Mouse (Mus musculus): Measurements from ENCODE around the gene Tsga13. TPM values are rescaled to one million over a fixed set of nuclear protein-coding genes. Genes with fewer than 3 reads are reported as not detected.

Gene Tsga13
- polyA plus RNA-seq (2015; fragmentation: Nextera tagmentation; extraction: Ambion mirVana): 0.10 and 0.39 TPM in 2 replicates

DNA sequence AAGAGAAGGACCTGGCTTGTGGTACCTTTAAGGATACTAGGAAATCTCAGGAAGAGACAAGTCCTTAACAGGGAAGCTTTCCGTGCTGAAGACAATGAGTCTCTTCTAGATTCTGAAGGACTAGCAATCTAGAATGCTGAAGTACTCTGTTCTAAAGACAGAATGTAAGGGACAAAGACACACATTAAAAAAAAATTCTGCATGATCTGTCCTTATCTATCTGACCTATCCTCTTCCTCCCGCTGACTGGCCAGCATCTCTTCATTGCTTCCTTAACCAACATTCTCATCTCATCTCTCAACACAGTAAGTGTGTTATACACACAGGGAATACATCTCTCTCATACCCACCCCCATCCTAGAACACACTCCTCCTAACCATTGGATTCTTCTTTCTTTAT, at the start of gene Tsga13:
TSS of gene Tsga13 (minus strand) at position 101 of the 400 bp plus-strand sequence.
- no peak for DNase-seq (ENCODE audit: low spot score)

DNA sequence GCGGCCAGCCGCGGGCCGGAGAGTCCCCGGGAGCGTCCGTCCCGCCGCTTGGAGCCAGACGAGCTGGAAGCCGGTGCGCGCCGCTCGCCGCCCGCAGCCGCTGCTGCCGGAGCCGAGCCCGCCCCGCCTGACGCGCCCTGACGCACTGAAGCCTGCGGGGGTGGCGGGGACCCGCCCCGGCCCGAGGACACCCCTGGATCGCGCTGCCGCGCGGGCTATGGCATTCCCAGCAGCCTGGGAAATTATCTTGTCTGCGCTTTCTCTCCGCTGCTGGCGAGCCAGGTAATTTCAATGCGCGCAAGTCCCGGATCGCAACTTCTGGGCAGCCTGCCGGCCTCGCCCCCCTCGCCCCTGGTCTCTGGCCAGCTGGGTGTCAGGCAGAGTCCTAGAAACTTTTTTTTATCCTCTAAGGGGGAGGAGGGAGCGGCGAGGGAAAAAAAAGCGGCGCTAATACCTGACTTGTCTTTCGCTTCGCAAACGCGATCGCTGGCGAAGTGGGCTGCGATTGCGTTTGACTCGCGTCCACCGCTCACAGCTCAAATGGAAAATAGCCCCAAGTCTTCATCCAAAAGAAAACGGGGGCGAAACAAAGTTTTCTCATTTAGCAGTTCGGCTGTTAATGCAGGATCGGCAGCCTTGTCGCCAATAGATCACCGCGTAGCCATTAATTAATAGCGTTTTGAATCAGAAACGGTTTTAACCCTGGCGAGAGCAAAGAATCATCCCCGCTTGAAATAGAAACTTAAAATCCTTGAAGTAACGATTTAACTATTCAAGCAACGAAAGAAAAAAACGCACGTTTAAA, 43.6 kb upstream of the Tsga13 start, which contains the start of gene Klf14:
TSS of gene Klf14 (minus strand) at position 343 of the 805 bp plus-strand sequence.
- DNase-seq (ENCODE audit: low spot score): no peak

GRCm38 (mm10) chr6:30957784-30958735, 42.7 kb upstream of the Tsga13 start:
- DNase-seq (ENCODE audit: low spot score): no peak

DNA sequence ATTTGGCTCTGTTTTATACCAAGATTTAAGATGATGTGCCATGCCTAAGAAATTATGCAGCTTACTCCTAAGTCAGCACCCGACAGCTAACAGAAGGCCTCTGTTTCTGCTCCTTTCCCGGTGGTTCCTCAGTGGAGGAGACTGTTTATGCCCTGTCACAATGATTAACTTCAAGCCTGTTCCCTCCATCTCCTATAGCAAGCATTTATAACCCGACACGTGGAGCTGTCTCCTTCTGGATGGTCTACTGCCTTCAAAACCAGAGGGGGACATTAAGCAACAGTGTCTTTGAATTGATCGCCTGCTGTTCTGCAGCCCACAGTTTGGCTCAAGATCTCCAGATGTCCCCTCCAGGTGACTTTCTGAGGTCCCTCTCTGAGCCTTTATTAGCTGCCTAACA, 23.9 kb upstream of the Tsga13 start:
- DNase-seq (ENCODE audit: low spot score): no peak

- DNase-seq (ENCODE audit: low spot score): no peak
Observed at GRCm38 (mm10) chr6:30922821-30923220, 7.4 kb upstream of the Tsga13 start.

DNA sequence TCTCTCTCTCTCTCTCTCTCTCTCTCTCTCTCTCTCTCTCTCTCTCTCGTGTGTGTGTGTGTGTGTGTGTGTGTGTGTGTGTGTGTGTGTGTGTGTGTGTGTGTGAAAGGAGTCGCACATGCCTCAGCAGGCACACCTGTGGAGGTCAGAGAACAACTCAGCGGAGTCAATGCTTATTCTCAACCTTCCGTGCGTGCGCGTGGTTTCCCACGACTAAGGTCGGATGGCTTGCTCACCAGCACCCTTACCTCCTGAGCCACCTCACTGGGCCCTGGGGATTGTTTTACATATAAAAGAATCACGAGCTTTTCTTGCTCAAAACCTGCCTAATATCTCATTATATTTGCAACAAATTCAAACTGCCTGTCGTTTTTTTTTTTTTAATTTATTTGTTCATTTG, 6.5 kb upstream of the Tsga13 start:
- no peak for DNase-seq (ENCODE audit: low spot score)

- no peak for DNase-seq (ENCODE audit: low spot score)
Observed at GRCm38 (mm10) chr6:30920834-30921675, 5.7 kb upstream of the Tsga13 start.

DNA sequence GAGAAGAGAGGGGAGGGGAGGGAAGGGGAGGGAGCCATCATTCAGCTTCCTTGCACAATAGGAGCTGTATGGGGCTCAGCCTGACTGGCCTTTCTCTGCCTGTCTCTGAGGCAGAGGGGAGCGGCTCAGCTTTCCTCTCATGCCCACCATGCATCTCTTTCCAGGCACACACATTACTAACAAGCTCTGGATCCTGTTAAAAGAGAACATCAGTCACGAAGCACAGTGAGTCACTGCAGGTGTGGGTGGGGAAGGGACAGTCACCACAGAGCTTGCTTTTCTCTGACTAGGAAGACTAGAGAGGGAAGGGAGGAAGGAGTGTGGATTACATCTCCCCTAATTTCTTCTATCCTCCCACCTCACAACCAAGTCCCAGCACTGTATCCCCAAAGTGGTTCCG, 7.4 kb downstream of the Tsga13 start:
- no peak for DNase-seq (ENCODE audit: low spot score)

GRCm38 (mm10) chr6:30904911-30905310, 10.5 kb downstream of the Tsga13 start:
- DNase-seq (ENCODE audit: low spot score): no peak

DNA sequence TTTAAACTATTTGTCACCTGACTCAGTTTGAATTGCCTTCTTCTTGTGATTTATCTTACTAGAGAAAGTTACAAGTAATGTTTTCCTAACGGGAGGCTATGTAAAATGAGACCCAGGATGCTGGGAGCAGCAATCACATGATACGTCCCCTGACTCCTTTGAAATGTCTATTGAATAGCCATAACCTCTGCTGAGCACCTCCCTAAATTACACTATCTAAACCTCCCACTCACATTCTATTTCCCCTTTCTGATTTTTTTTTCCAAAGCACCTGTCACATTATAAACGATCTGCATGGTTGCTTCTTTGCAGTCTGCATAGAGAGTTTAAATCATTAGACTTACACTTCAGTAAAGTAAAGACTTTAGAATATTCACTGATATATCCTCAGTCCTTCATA, 11.3 kb downstream of the Tsga13 start:
- DNase-seq (ENCODE audit: low spot score): no peak

DNA sequence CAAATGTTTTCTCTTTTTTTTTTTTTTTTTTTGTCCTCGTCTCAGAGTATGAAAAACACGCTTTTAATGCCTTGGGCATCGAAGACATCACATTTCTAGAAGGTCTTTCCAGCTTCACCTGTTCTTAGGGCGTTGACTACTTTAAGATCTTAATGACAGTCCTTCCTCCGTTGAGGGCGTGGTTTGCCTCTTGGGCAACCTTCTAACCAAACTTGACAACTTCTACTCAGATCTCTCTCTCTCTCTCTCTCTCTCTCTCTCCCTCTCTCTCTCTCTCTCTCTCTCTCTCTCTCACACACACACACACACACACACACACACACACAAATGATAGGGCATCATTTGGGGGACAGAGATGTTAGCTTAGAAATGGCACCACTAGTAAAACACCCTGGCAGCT, 17.9 kb downstream of the Tsga13 start:
- DNase-seq (ENCODE audit: low spot score): no peak

GRCm38 (mm10) chr6:30896986-30897327, 18.4 kb downstream of the Tsga13 start:
- no peak for DNase-seq (ENCODE audit: low spot score)

GRCm38 (mm10) chr6:30896195-30896985, 19.0 kb downstream of the Tsga13 start, which contains the start of gene Copg2:
Gene Copg2 (minus strand): TSS chr6:30896794.
- peak; percentile 97 for DNase-seq (ENCODE audit: low spot score)

- no peak for DNase-seq (ENCODE audit: low spot score)
Observed at GRCm38 (mm10) chr6:30895819-30896194, 19.6 kb downstream of the Tsga13 start.

- DNase-seq (ENCODE audit: low spot score): no peak
Observed at GRCm38 (mm10) chr6:30893081-30893480, 22.3 kb downstream of the Tsga13 start.

- DNase-seq (ENCODE audit: low spot score): no peak
Observed at GRCm38 (mm10) chr6:30891761-30892160, 23.6 kb downstream of the Tsga13 start.

DNA sequence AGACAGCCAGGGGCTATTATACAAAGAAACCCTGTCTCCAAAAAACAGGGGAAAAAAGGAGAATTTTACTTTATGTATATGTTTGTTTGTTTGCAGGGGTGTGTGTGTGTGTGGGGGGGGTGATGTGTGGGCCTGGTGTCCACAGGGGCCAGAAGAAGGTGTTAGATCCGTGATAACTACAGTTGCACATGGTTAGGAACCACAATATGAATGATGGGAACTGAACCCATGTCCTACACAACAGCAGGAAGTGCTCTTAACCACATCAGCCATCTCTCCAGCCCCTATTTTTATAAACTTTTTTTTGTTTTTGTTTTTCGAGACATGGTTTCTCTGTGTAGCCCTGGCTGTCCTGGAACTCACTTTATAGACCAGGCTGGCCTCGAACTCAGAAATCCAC, 30.5 kb downstream of the Tsga13 start:
- no peak for DNase-seq (ENCODE audit: low spot score)

DNA sequence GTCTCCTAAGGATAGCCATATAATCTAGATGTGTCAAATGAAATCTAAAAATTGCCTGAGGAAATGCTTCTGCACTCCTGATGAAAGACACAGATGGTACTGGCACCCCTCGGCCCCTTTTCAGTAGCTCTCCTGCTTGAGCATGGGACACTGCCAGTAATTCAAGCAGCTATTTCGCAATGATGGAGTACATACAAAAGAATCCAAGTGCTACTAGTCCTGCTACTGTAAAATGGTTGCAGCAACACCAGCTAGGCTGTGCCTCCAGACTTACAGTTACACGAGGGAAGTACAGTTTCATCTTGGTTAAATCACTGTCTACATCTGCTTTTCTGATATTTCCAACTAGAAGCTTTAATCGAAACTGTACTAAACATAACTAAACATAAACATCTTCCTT, 31.9 kb downstream of the Tsga13 start:
- no peak for DNase-seq (ENCODE audit: low spot score)

DNA sequence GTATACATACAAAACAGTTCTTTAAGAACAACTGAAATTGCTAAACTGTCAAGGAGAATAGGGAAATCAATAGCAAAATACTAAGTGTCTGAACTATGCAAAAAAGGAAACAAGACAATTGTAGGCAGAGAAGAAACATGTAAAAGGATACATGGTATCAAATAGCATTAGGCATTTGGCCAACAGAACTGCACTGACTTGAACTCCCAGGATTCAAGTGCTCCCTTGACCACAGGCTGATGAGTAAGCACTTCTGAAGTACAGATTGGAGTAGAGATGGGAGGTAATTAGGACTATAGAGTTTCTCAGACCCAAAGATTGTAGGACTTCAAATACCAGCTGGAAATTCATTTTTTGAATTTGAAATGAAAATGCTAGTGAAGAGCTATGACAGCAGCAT, 38.7 kb downstream of the Tsga13 start:
- DNase-seq (ENCODE audit: low spot score): no peak

- DNase-seq (ENCODE audit: low spot score): no peak
Observed at GRCm38 (mm10) chr6:30866501-30866900, 48.9 kb downstream of the Tsga13 start.

Data from thymus, postnatal 0 days (tissue).